Mouse (Mus musculus) lung, embryonic 14.5 days (tissue): ENCODE measurements around the gene Gm49384. TPM values are rescaled to one million over a fixed set of nuclear protein-coding genes. Genes with fewer than 3 reads are reported as not detected.

Experiments used
- ATAC-seq: fragments of 200-750 bp; cut with Nextera tagmentation; 2 replicates; pipeline ENCODE4 v1.8.0; 2017; ENCODE audit warnings: mild to moderate bottlenecking, moderate TSS enrichment, moderate library complexity; ENCODE audit not compliant: insufficient read depth
- DNase-seq: peaks from one replicate; pipeline ENCODE4 v3.0.0-alpha.2; 2015
- H3K27ac ChIP-seq: fragments of 300-500 bp; sonication (generic); 2 replicates; pipeline ENCODE4 v1.5.1; 2014; ENCODE audit warnings: low read depth, mild to moderate bottlenecking, moderate library complexity
- H3K27me3 ChIP-seq: fragments of 300-500 bp; sonication (generic); 2 replicates; pipeline ENCODE4 v1.6.1; 2014; ENCODE audit warnings: low read length, control low read depth; ENCODE audit not compliant: insufficient read depth
- H3K36me3 ChIP-seq: fragments of 300-500 bp; sonication (generic); 2 replicates; pipeline ENCODE4 v1.6.1; 2014; ENCODE audit warnings: control low read depth; ENCODE audit not compliant: insufficient read depth
- H3K4me1 ChIP-seq: fragments of 300-500 bp; sonication (generic); 2 replicates; pipeline ENCODE4 v1.6.1; 2014; ENCODE audit warnings: antibody characterized with exemption, control low read depth; ENCODE audit not compliant: insufficient read depth
- H3K4me2 ChIP-seq: fragments of 300-500 bp; sonication (generic); 2 replicates; pipeline ENCODE4 v1.6.1; 2014; ENCODE audit warnings: mild to moderate bottlenecking
- H3K4me3 ChIP-seq: fragments of 300-500 bp; sonication (generic); 2 replicates; pipeline ENCODE4 v1.5.1; 2014; ENCODE audit warnings: low read depth, low read length
- H3K9ac ChIP-seq: fragments of 300-500 bp; sonication (generic); 2 replicates; pipeline ENCODE4 v1.6.1; 2014
- H3K9me3 ChIP-seq: fragments of 300-500 bp; sonication (generic); 2 replicates; pipeline ENCODE4 v1.6.1; 2016; ENCODE audit warnings: low read depth, low read length, control low read depth
- CTCF ChIP-seq: IDR thresholded peaks from 2 replicates; pipeline ENCODE4 v1.5.1; 2016; ENCODE audit warnings: antibody characterized with exemption, low read depth
- WGBS: fragments of 180-500 bp; shearing (Covaris S2); extraction: QIAGEN DNeasy Blood & Tissue Kit; methylation state at CpG from one replicate; pipeline ENCODE4 v1.1.7; 2014; 5-methylcytosine and 5-hydroxymethylcytosine counted together
- polyA plus RNA-seq: library from polyadenylated mRNA; unstranded; fragments of >200 nt; fragmentation: Nextera tagmentation; extraction: Ambion mirVana; gene quantifications from 2 replicates; pipeline ENCODE4 v1.2.1, GENCODE M21; 2014

Gm49384 gene
- polyA plus RNA-seq, 1 experiment from 2014 or later = 28.7 TPM

- no peak overlapping the region for H3K4me2 ChIP-seq
- no peaks in the 10 kb centered on the region for H3K27me3 ChIP-seq
- no peak for TF ChIP-seq CTCF
- H3K36me3 ChIP-seq = peaks cover 50% of the 10 kb centered on the region
- H3K9me3 ChIP-seq = no peaks in the 10 kb centered on the region
- 0 out of 2 replicates have a peak, but pooled peaks cover 2% of the 10 kb centered on the region for H3K4me1 ChIP-seq
- DNase-seq = no peak
- no peak overlapping the region for H3K9ac ChIP-seq
- 91% methylated on average over 5 of the region's 5 CpGs for WGBS
- no peak overlapping the region for H3K4me3 ChIP-seq
- no peak for ATAC-seq
- H3K27ac ChIP-seq = no peak overlapping the region
Observed at GRCm38 (mm10) chr12:69191396-69191795, 12.7 kb downstream of the Gm49384 start.

- 0 out of 2 replicates have a peak, but pooled peaks cover 2% of the 10 kb centered on the region for H3K4me1 ChIP-seq
- H3K4me3 ChIP-seq = no peak overlapping the region
- DNase-seq (peak; percentile 22), ATAC-seq (no peak)
- TF ChIP-seq CTCF = peak; percentile 37
- H3K4me2 ChIP-seq = no peak overlapping the region
- 91% methylated on average over 1 of the region's 1 CpGs for WGBS
- H3K9ac ChIP-seq = no peak overlapping the region
- no peaks in the 10 kb centered on the region for H3K9me3 ChIP-seq
- H3K36me3 ChIP-seq = peaks cover 50% of the 10 kb centered on the region
- H3K27me3 ChIP-seq = no peaks in the 10 kb centered on the region
- no peak overlapping the region for H3K27ac ChIP-seq
Observed at GRCm38 (mm10) chr12:69190522-69190921, 13.5 kb downstream of the Gm49384 start.

GRCm38 (mm10) chr12:69190074-69190473, 14.0 kb downstream of the Gm49384 start:
- no peak for DNase-seq
- H3K4me2 ChIP-seq = no peak overlapping the region
- no peak for TF ChIP-seq CTCF
- no peaks in the 10 kb centered on the region for H3K9me3 ChIP-seq
- no peak overlapping the region for H3K4me3 ChIP-seq
- 79% methylated on average over 9 of the region's 9 CpGs for whole genome bisulfite sequencing
- no peak overlapping the region for H3K9ac ChIP-seq
- H3K36me3 ChIP-seq = peaks cover 50% of the 10 kb centered on the region
- no peak overlapping the region for H3K27ac ChIP-seq
- no peaks in the 10 kb centered on the region for H3K27me3 ChIP-seq
- H3K4me1 ChIP-seq = peaks cover 6% of the 10 kb centered on the region
- ATAC-seq = no peak

- Histone ChIP-seq H3K27me3 (no peaks in the 10 kb centered on the region), H3K4me2 (peak overlapping the region; percentile 27; the same call in 1 of the 2 replicates), H3K9me3 (no peaks in the 10 kb centered on the region), H3K4me3 (no peak overlapping the region), H3K36me3 (peaks cover 50% of the 10 kb centered on the region), H3K4me1 (peaks cover 8% of the 10 kb centered on the region), H3K27ac (no peak overlapping the region), H3K9ac (peak overlapping the region; percentile 4; the same call in 1 of the 2 replicates)
- 60% methylated on average over 5 of the region's 5 CpGs for WGBS
- ATAC-seq (no peak), DNase-seq (no peak)
- TF ChIP-seq CTCF = no peak
Observed at GRCm38 (mm10) chr12:69186811-69187471, 17.1 kb downstream of the Gm49384 start.

GRCm38 (mm10) chr12:69185371-69185770, 18.7 kb downstream of the Gm49384 start:
- H3K9ac ChIP-seq = peak overlapping the region; percentile 88
- no peak for TF ChIP-seq CTCF
- ATAC-seq (no peak), DNase-seq (no peak)
- 76% methylated on average over 7 of the region's 7 CpGs for WGBS
- peaks cover 8% of the 10 kb centered on the region for H3K4me1 ChIP-seq
- peak overlapping the region; percentile 94 for H3K4me2 ChIP-seq
- no peaks in the 10 kb centered on the region for H3K9me3 ChIP-seq
- no peak overlapping the region for H3K27ac ChIP-seq
- H3K27me3 ChIP-seq = no peaks in the 10 kb centered on the region
- H3K36me3 ChIP-seq = peaks cover 42% of the 10 kb centered on the region
- peak overlapping the region; percentile 83 for H3K4me3 ChIP-seq

- ATAC-seq (peak; percentile 72), DNase-seq (peak; percentile 64)
- no peak for TF ChIP-seq CTCF
- Histone ChIP-seq H3K9ac (peak overlapping the region; percentile 88), H3K4me1 (peaks cover 8% of the 10 kb centered on the region), H3K36me3 (peaks cover 37% of the 10 kb centered on the region), H3K27ac (peak overlapping the region; percentile 85), H3K27me3 (no peaks in the 10 kb centered on the region), H3K4me3 (peak overlapping the region; percentile 83), H3K4me2 (peak overlapping the region; percentile 94), H3K9me3 (no peaks in the 10 kb centered on the region)
- 1% methylated on average over 82 of the region's 86 CpGs for WGBS
Observed at GRCm38 (mm10) chr12:69184342-69185295, 19.4 kb downstream of the Gm49384 start.
